Mouse (Mus musculus) limb, embryonic 11.5 days (tissue): ENCODE data around the gene 9130230L23Rik. TPM values are rescaled to one million over a fixed set of nuclear protein-coding genes. Genes with fewer than 3 reads are reported as not detected.

Experiments used
- ATAC-seq: fragments of 200-750 bp; cut with Nextera tagmentation; 2 replicates; pipeline ENCODE4 v1.8.0; 2017; ENCODE audit warnings: low read depth; ENCODE audit not compliant: insufficient number of reproducible peaks, low FRiP score, low TSS enrichment
- DNase-seq: peaks from one replicate; pipeline ENCODE4 v3.0.0-alpha.2; 2015; ENCODE audit warnings: low spot score
- H3K27ac ChIP-seq: fragments of 300-500 bp; sonication (generic); replicated peaks from 2 replicates; pipeline ENCODE4 v1.5.1; 2014; ENCODE audit warnings: low read depth, mild to moderate bottlenecking, low read length
- H3K27me3 ChIP-seq: fragments of 300-500 bp; sonication (generic); 2 replicates; pipeline ENCODE4 v1.6.1; 2014; ENCODE audit warnings: mild to moderate bottlenecking, low read length, mixed read lengths; ENCODE audit not compliant: control insufficient read depth, insufficient read depth
- H3K36me3 ChIP-seq: fragments of 300-500 bp; sonication (generic); 2 replicates; pipeline ENCODE4 v1.6.1; 2014; ENCODE audit warnings: mild to moderate bottlenecking, low read length, moderate library complexity, mixed read lengths; ENCODE audit not compliant: control insufficient read depth, insufficient read depth
- H3K4me1 ChIP-seq: fragments of 300-500 bp; sonication (generic); 2 replicates; pipeline ENCODE4 v1.6.1; 2014; ENCODE audit warnings: low read length, mixed read lengths; ENCODE audit not compliant: control insufficient read depth, insufficient read depth
- H3K4me2 ChIP-seq: fragments of 300-500 bp; sonication (generic); 2 replicates; pipeline ENCODE4 v1.6.1; 2014; ENCODE audit warnings: low read depth, mild to moderate bottlenecking, moderate library complexity; ENCODE audit not compliant: severe bottlenecking
- H3K4me3 ChIP-seq: fragments of 300-500 bp; sonication (generic); 2 replicates; pipeline ENCODE4 v1.5.1; 2014; ENCODE audit warnings: low read depth, low read length
- H3K9ac ChIP-seq: fragments of 300-500 bp; sonication (generic); 2 replicates; pipeline ENCODE4 v1.6.1; 2014; ENCODE audit warnings: mild to moderate bottlenecking, low read length
- H3K9me3 ChIP-seq: fragments of 300-500 bp; sonication (generic); 2 replicates; pipeline ENCODE4 v1.6.1; 2016; ENCODE audit warnings: low read length; ENCODE audit not compliant: control insufficient read depth
- WGBS: fragments of 180-500 bp; shearing (Covaris S2); extraction: QIAGEN DNeasy Blood & Tissue Kit; methylation state at CpG from one replicate; pipeline ENCODE4 v1.1.7; 2014; 5-methylcytosine and 5-hydroxymethylcytosine counted together
- microRNA-seq: library from miRNA; unstranded; fragments of <30 nt; microRNA quantifications from one replicate; pipeline ENCODE4, GENCODE M21; 2016
- polyA plus RNA-seq: library from polyadenylated mRNA; unstranded; fragments of >200 nt; fragmentation: Nextera tagmentation; extraction: Ambion mirVana; gene quantifications from 2 replicates; pipeline ENCODE4 v1.2.1, GENCODE M21; 2014

9130230L23Rik gene
- polyA plus RNA-seq, 1 experiment from 2014 or later: not detected

GRCm38 (mm10) chr5:65937011-65937726 lies 66.9 kb downstream of the 9130230L23Rik start:
- WGBS: 80% methylated on average over 11 of the region's 11 CpGs
- no peak for ATAC-seq

DNA sequence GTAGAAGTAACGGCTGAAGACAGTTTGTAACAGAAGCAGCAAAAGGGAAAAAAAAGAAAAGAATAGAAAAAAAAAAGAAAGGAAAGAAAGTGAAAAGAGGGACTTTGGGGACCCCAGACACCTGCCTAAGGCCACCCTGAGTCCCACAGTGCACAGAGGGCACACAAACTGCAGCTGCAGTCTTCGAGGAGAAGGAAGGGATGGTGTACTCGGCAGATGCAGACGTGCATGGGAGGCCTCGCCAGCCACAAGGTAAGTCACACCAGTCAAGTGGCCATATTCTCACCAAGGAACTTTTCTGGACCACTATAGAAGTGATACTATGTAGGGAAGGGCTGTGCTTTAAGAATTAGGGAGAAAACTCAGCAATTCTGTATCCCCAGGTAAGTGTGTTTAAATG lies 69.3 kb downstream of the 9130230L23Rik start, which contains the start of gene Chrna9:
Gene Chrna9, plus strand, starts transcription at position 139 of the 400 bp plus-strand sequence.
- H3K27ac ChIP-seq: no peak within 1 kb of the TSS
- ATAC-seq: no peak
- no peak within 1 kb of the TSS for H3K4me3 ChIP-seq
- WGBS: 88% methylated on average over 5 of the region's 5 CpGs
- H3K9ac ChIP-seq: no peak within 1 kb of the TSS
- H3K27me3 ChIP-seq: no peaks in the 10 kb centered on the region
- DNase-seq: no peak
- H3K4me1 ChIP-seq: no peaks in the 10 kb centered on the region
- no peaks in the 10 kb centered on the region for H3K9me3 ChIP-seq
- H3K4me2 ChIP-seq: no peak within 1 kb of the TSS
- H3K36me3 ChIP-seq: no peaks in the 10 kb centered on the region

More at GRCm38 (mm10) chr5:65937011-65937726, 66.9 kb downstream of the 9130230L23Rik start:
- Histone ChIP-seq H3K27ac (no peak overlapping the region), H3K27me3 (no peaks in the 10 kb centered on the region), H3K4me2 (no peak overlapping the region), H3K4me1 (no peaks in the 10 kb centered on the region), H3K9me3 (no peaks in the 10 kb centered on the region), H3K4me3 (no peak overlapping the region), H3K36me3 (no peaks in the 10 kb centered on the region), H3K9ac (no peak overlapping the region)
- DNase-seq: no peak

DNA sequence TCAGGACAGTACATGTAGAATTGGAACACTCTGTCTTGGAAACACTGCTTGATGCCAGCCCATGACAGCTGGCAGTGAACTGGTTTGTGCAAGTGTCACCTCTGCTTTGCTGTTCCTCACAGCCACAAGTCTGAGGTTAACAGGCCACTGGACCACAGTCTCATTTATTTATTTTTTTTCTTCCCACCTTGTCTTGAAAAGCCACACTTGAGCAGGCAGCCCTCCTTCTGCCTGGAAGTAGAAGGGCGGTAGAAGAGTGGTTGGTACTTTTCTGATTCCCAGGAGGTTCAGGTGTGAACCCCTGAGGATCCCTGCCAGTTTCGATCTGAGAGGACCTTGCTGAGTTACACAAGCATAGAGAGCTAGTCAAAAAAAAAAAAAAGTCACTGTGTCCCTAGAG lies 70.3 kb downstream of the 9130230L23Rik start:
- H3K4me3 ChIP-seq: no peak overlapping the region
- no peak for ATAC-seq
- H3K4me1 ChIP-seq: no peaks in the 10 kb centered on the region
- WGBS: 83% methylated on average over 2 of the region's 2 CpGs
- H3K27me3 ChIP-seq: no peaks in the 10 kb centered on the region
- no peak overlapping the region for H3K4me2 ChIP-seq
- no peaks in the 10 kb centered on the region for H3K36me3 ChIP-seq
- no peak overlapping the region for H3K27ac ChIP-seq
- no peaks in the 10 kb centered on the region for H3K9me3 ChIP-seq
- H3K9ac ChIP-seq: no peak overlapping the region
- DNase-seq: no peak

- H3K4me2 ChIP-seq: no peak overlapping the region
- DNase-seq: no peak
- no peaks in the 10 kb centered on the region for H3K4me1 ChIP-seq
- no peak overlapping the region for H3K4me3 ChIP-seq
- no peaks in the 10 kb centered on the region for H3K9me3 ChIP-seq
- ATAC-seq: no peak
- 89% methylated on average over 4 of the region's 4 CpGs for WGBS
- H3K27ac ChIP-seq: no peak overlapping the region
- H3K27me3 ChIP-seq: no peaks in the 10 kb centered on the region
- H3K36me3 ChIP-seq: no peaks in the 10 kb centered on the region
- H3K9ac ChIP-seq: no peak overlapping the region
These were observed 70.8 kb downstream of the 9130230L23Rik start for GRCm38 (mm10) chr5:65933258-65933657.

DNA sequence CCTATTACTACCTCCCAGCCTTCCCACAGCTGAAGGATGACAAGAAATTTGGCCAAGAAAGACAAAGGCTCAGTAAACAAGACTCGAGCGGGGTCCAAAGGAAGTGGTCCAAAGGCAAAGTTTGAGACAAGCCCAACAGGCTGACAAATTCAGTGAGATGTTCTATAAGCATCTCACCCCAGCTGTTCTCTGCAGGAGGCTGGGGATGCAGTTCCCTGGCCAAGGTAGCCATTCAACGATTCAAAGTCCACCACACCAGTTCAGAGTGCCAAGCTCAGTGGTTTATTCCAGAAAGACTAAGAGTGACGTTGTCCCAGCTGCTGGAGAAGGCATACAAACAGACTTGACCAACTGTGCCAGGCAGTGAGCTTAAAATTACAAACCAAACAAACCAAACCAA lies 73.9 kb downstream of the 9130230L23Rik start:
- WGBS: 85% methylated on average over 4 of the region's 4 CpGs
- ATAC-seq (no peak), DNase-seq (no peak)
- Histone ChIP-seq H3K36me3 (no peaks in the 10 kb centered on the region), H3K4me2 (no peak overlapping the region), H3K9me3 (no peaks in the 10 kb centered on the region), H3K27ac (no peak overlapping the region), H3K9ac (no peak overlapping the region), H3K4me1 (no peaks in the 10 kb centered on the region), H3K4me3 (no peak overlapping the region), H3K27me3 (no peaks in the 10 kb centered on the region)

Small RNA genes within 50 kb of the gene (microRNA-seq; reads per million reads assigned to microRNA genes)
- gene Gm25952: not detected

Other genes starting within 250 kb of the 9130230L23Rik start
- gene N4bp2, start 240.8 kb downstream of the 9130230L23Rik start, polyA plus RNA-seq: 57.2 and 57.4 TPM in 2 replicates
- 0.23 and 0.27 TPM in 2 replicates for gene Rhoh, start 143.1 kb downstream of the 9130230L23Rik start, polyA plus RNA-seq
- gene Chrna9, start 69.4 kb downstream of the 9130230L23Rik start, polyA plus RNA-seq: 0.59 and 0.64 TPM in 2 replicates
- gene Rbm47, start 168.8 kb upstream of the 9130230L23Rik start, polyA plus RNA-seq: 0.75 and 0.89 TPM in 2 replicates